In the genomic region with DNA sequence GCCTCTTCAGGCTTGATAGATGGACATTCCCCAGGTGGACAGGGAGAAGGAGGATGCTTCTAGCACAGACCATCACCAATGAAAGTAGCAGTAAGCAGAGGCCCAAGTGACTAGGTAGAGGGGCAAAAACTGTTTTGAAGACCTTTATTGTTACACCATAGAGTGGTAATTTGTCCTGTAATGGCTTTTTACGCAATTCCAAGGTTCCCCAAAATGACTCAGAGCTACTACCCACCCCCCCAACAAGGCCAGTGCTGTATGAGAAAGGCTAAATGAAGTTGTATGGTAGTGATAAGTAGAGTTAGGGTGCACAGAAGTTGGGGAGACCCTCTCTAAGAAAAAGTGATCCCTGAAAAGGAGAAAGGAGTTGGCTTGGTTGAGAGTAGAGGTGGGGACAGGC, we compare ENCODE assay signal across 21 mouse cellular contexts. TPM values are rescaled to one million over a fixed set of nuclear protein-coding genes. Genes with fewer than 3 reads are reported as not detected.
DNase-seq lines count a peak whose midpoint lies in the region; ATAC-seq and TF ChIP-seq lines count a peak whose summit lies in the region.
"Had no signal": no experiment of that assay in that cellular context is flagged by ENCODE, and none has a peak within 500 bp of the region (broad histone marks: within the 10 kb centered on the region; RNA-seq: fewer than 3 reads in every experiment).

No protein-coding gene starts in this region.

- no peak overlapping the region for H3K9ac ChIP-seq in midbrain, embryonic 11.5 days (ENCODE audit: low read length)
- no peak overlapping the region for H3K9ac ChIP-seq in midbrain, embryonic 15.5 days
- no peak overlapping the region for H3K9ac ChIP-seq in forebrain, postnatal 0 days
- H3K9ac ChIP-seq: heart, embryonic 12.5 days; heart, embryonic 15.5 days; hindbrain, embryonic 15.5 days had no signal

- ATAC-seq in midbrain, embryonic 11.5 days (ENCODE audit: low FRiP score) = no peak
- no peak for ATAC-seq in midbrain, embryonic 15.5 days (replicated peaks)
- ATAC-seq in megakaryocyte progenitor cell, adult 5-6 weeks (replicated peaks; ENCODE audit: poor library complexity) = peak; percentile 67
- no peak for ATAC-seq in forebrain, postnatal 0 days
- ATAC-seq: forebrain, embryonic 14.5 days; intestine, postnatal 0 days had no signal

- TF ChIP-seq CTCF in embryonic fibroblast, embryonic 13.5 days (IDR thresholded peaks at IDR 0.05; ENCODE audit: borderline replicate concordance, insufficient read depth, low read length) = no peak
- TF ChIP-seq CTCF in forebrain, postnatal 0 days (IDR thresholded peaks at IDR 0.05; ENCODE audit: low read depth) = no peak

- no peak for TF ChIP-seq POLR2A in embryonic fibroblast, embryonic 13.5 days (IDR thresholded peaks at IDR 0.05; ENCODE audit: low read depth, low read length)

- H3K4me1 ChIP-seq in midbrain, embryonic 11.5 days (ENCODE audit: control insufficient read depth, insufficient read depth, low read length) = peaks cover 8% of the 10 kb centered on the region
- 0 out of 2 replicates have a peak, but pooled peaks cover 9% of the 10 kb centered on the region for H3K4me1 ChIP-seq in midbrain, embryonic 15.5 days
- H3K4me1 ChIP-seq in embryonic fibroblast, embryonic 13.5 days (ENCODE audit: control insufficient read depth, insufficient read depth, low read length) = peaks cover 9% of the 10 kb centered on the region
- peaks cover 5% of the 10 kb centered on the region; the same call in 1 of the 2 replicates for H3K4me1 ChIP-seq in forebrain, postnatal 0 days (ENCODE audit: insufficient read depth)
- H3K4me1 ChIP-seq: heart, embryonic 15.5 days had no signal

- no peaks in the 10 kb centered on the region; the same call in 1 of the 2 replicates for H3K9me3 ChIP-seq in midbrain, embryonic 11.5 days (ENCODE audit: control insufficient read depth, low read length)
- H3K9me3 ChIP-seq in midbrain, embryonic 15.5 days = no peaks in the 10 kb centered on the region
- no peaks in the 10 kb centered on the region for H3K9me3 ChIP-seq in forebrain, postnatal 0 days (ENCODE audit: low read length)
- H3K9me3 ChIP-seq: heart, embryonic 15.5 days; hindbrain, embryonic 15.5 days had no signal

- DNase-seq in midbrain, embryonic 11.5 days (ENCODE audit: low spot score, missing footprints) = peak; percentile 47
- DNase-seq in forebrain, postnatal 0 days = no peak
- DNase-seq in frontal cortex, adult 2 months (ENCODE audit: extremely low spot score in 1 of 2, low spot score in 1 of 2) = no peak
- DNase-seq: adrenal gland, adult 8-10 months; adrenal gland, postnatal 25 days; cerebellum, adult 11-12 months; cerebellum, adult 8-10 months; cerebellum, postnatal 14 days; gastrocnemius, postnatal 10 days; heart, adult 18-20 months; heart, postnatal 10 days; heart, postnatal 36 days had no signal

- no peak overlapping the region for H3K4me2 ChIP-seq in midbrain, embryonic 11.5 days
- H3K4me2 ChIP-seq in midbrain, embryonic 15.5 days = no peak overlapping the region
- H3K4me2 ChIP-seq in forebrain, postnatal 0 days (ENCODE audit: low read depth) = no peak overlapping the region
- H3K4me2 ChIP-seq: heart, embryonic 12.5 days; heart, embryonic 15.5 days; hindbrain, embryonic 15.5 days had no signal

- H3K36me3 ChIP-seq in midbrain, embryonic 11.5 days (ENCODE audit: control insufficient read depth, insufficient read depth, low read length) = no peaks in the 10 kb centered on the region
- H3K36me3 ChIP-seq in midbrain, embryonic 15.5 days (replicated peaks) = no peaks in the 10 kb centered on the region
- H3K36me3 ChIP-seq in forebrain, postnatal 0 days (ENCODE audit: insufficient read depth) = no peaks in the 10 kb centered on the region
- H3K36me3 ChIP-seq: heart, embryonic 15.5 days; hindbrain, embryonic 15.5 days had no signal

- H3K4me3 ChIP-seq in midbrain, embryonic 11.5 days (ENCODE audit: low read depth, low read length) = no peak overlapping the region
- no peak overlapping the region for H3K4me3 ChIP-seq in midbrain, embryonic 15.5 days
- H3K4me3 ChIP-seq in embryonic fibroblast, embryonic 13.5 days (ENCODE audit: insufficient read depth, low read length) = no peak overlapping the region
- no peak overlapping the region for H3K4me3 ChIP-seq in forebrain, postnatal 0 days (ENCODE audit: low read depth, low read length)
- H3K4me3 ChIP-seq: heart, embryonic 12.5 days; heart, embryonic 15.5 days; hindbrain, embryonic 15.5 days had no signal

- WGBS in midbrain, embryonic 11.5 days = 97% methylated on average over 1 of the region's 1 CpGs
- WGBS in midbrain, embryonic 15.5 days = 98% methylated on average over 1 of the region's 1 CpGs
- WGBS in forebrain, postnatal 0 days = 96% methylated on average over 1 of the region's 1 CpGs

- no peak overlapping the region for H3K27ac ChIP-seq in midbrain, embryonic 11.5 days (ENCODE audit: low read depth, low read length)
- H3K27ac ChIP-seq in midbrain, embryonic 15.5 days = no peak overlapping the region
- peak overlapping the region; percentile 0; the same call in 1 of the 2 replicates for H3K27ac ChIP-seq in embryonic fibroblast, embryonic 13.5 days (ENCODE audit: insufficient read depth, low read length)
- no peak overlapping the region for H3K27ac ChIP-seq in forebrain, postnatal 0 days (ENCODE audit: low read depth, low read length)
- H3K27ac ChIP-seq: heart, embryonic 15.5 days; hindbrain, embryonic 15.5 days had no signal

- no peaks in the 10 kb centered on the region; the same call in 1 of the 2 replicates for H3K27me3 ChIP-seq in midbrain, embryonic 11.5 days (ENCODE audit: control insufficient read depth, insufficient read depth, low read length)
- H3K27me3 ChIP-seq in midbrain, embryonic 15.5 days (replicated peaks) = peaks cover 2% of the 10 kb centered on the region; the same call in 1 of the 2 replicates
- no peaks in the 10 kb centered on the region for H3K27me3 ChIP-seq in forebrain, postnatal 0 days (ENCODE audit: insufficient read depth, low read length)
- H3K27me3 ChIP-seq: heart, embryonic 15.5 days; hindbrain, embryonic 15.5 days; Patski had no signal

RNA-seq across cellular contexts. Expression of a gene that starts 35.1 kb away (rescaled TPM):
- polyA plus RNA-seq in midbrain, embryonic 11.5 days (2014; fragmentation: Nextera tagmentation; extraction: Ambion mirVana) = 21.9 TPM in 2 replicates
- 15.1 and 16.7 TPM in 2 replicates for polyA plus RNA-seq in midbrain, embryonic 15.5 days (2015; fragmentation: Nextera tagmentation; extraction: Ambion mirVana)
- polyA plus RNA-seq in embryonic fibroblast, embryonic 13.5 days (2011; ENCODE audit: insufficient read length, low read depth, missing spikeins) = 1,102 and 1,873 TPM in 2 replicates
- total RNA-seq in megakaryocyte progenitor cell, adult 5-6 weeks (2015) = not detected in 2 replicates
- not detected in 2 replicates for total RNA-seq in megakaryocyte progenitor cell, adult 5-6 weeks (2017)
- 26.7 and 41.1 TPM in 2 replicates for total RNA-seq in forebrain, postnatal 0 days (2014; rRNA removed)
- polyA plus RNA-seq in forebrain, postnatal 0 days (2015; fragmentation: Nextera tagmentation; extraction: Ambion mirVana) = 18.6 and 19.6 TPM in 2 replicates
- 25.3 and 25.6 TPM in 2 replicates for polyA plus RNA-seq in frontal cortex, adult 2 months (2012; rRNA removed)

Comparison
In these comparisons a context has a peak if more than half of its experiments do, and no peak if none do; other contexts are left out.
1. RNA of a gene that starts 35.1 kb away (polyA plus RNA-seq): 1,102 to 1,873 TPM in embryonic fibroblast, embryonic 13.5 days; 25.3 to 25.6 TPM in frontal cortex, adult 2 months, 21.9 TPM in midbrain, embryonic 11.5 days, 18.6 to 19.6 TPM in forebrain, postnatal 0 days and 15.1 to 16.7 TPM in midbrain, embryonic 15.5 days; every median in the first group is over 10 times any median in the second.